Mouse (Mus musculus) left cerebral cortex, adult 8-10 months (tissue): Measurements from ENCODE around the gene Plcl1. TPM values are rescaled to one million over a fixed set of nuclear protein-coding genes. Genes with fewer than 3 reads are reported as not detected.
A peak's percentile ranks its signal among the peaks of the same experiment; 100 is the strongest.

ENCODE experiments used
- DNase-seq, 2 experiments: peaks; one replicate each; pipeline ENCODE4 v3.0.0; 2022; ENCODE audit warnings: low spot score in 2 of 2
- total RNA-seq, 4 experiments: library from RNA; stranded (reverse); gene quantifications; 2 replicates each; pipeline ENCODE4 v1.2.4; 2022

The Plcl1 gene
- total RNA-seq, 4 experiments from 2014 or later: 24.3 to 28.5 (median 27.0) TPM

GRCm38 (mm10) chr1:55523966-55524365 is 118.2 kb downstream of the Plcl1 start:
- DNase-seq: no peak

GRCm38 (mm10) chr1:55525100-55525499 is 119.4 kb downstream of the Plcl1 start:
- no peak for DNase-seq

- no peak for DNase-seq
These were observed 120.0 kb downstream of the Plcl1 start for GRCm38 (mm10) chr1:55525748-55526147.

- peak in 1 of 2 experiments; percentile 13 for DNase-seq
These were observed 123.0 kb downstream of the Plcl1 start for GRCm38 (mm10) chr1:55528547-55529304.

GRCm38 (mm10) chr1:55533823-55534222 is 128.1 kb downstream of the Plcl1 start:
- DNase-seq: no peak

GRCm38 (mm10) chr1:55554405-55554804 is 148.7 kb downstream of the Plcl1 start:
- no peak for DNase-seq

- DNase-seq: no peak
These were observed 152.2 kb downstream of the Plcl1 start for GRCm38 (mm10) chr1:55557960-55558359.

- DNase-seq: no peak
These were observed 152.7 kb downstream of the Plcl1 start for GRCm38 (mm10) chr1:55558409-55558808.

GRCm38 (mm10) chr1:55559998-55560397 is 154.3 kb downstream of the Plcl1 start:
- DNase-seq: no peak

GRCm38 (mm10) chr1:55565933-55566332 is 160.2 kb downstream of the Plcl1 start:
- no peak for DNase-seq

GRCm38 (mm10) chr1:55567801-55568360 is 162.2 kb downstream of the Plcl1 start:
- DNase-seq: no peak

GRCm38 (mm10) chr1:55570225-55570624 is 164.5 kb downstream of the Plcl1 start:
- DNase-seq: no peak

- no peak for DNase-seq
These were observed 165.7 kb downstream of the Plcl1 start for GRCm38 (mm10) chr1:55571399-55571798.

- DNase-seq: no peak
These were observed 166.5 kb downstream of the Plcl1 start for GRCm38 (mm10) chr1:55572202-55572601.

- DNase-seq: no peak
These were observed 166.9 kb downstream of the Plcl1 start for GRCm38 (mm10) chr1:55572664-55573063.

GRCm38 (mm10) chr1:55575916-55576315 is 170.2 kb downstream of the Plcl1 start:
- DNase-seq: peak in 1 of 2 experiments; percentile 56

GRCm38 (mm10) chr1:55581752-55582151 is 176.0 kb downstream of the Plcl1 start:
- no peak for DNase-seq

- DNase-seq: no peak
These were observed 179.7 kb downstream of the Plcl1 start for GRCm38 (mm10) chr1:55585441-55585840.

GRCm38 (mm10) chr1:55588090-55588489 is 182.4 kb downstream of the Plcl1 start:
- no peak for DNase-seq

GRCm38 (mm10) chr1:55590047-55590446 is 184.3 kb downstream of the Plcl1 start:
- no peak for DNase-seq

GRCm38 (mm10) chr1:55600496-55600895 is 194.8 kb downstream of the Plcl1 start:
- no peak for DNase-seq

GRCm38 (mm10) chr1:55604593-55604992 is 198.9 kb downstream of the Plcl1 start:
- no peak for DNase-seq

GRCm38 (mm10) chr1:55605450-55605849 is 199.7 kb downstream of the Plcl1 start:
- DNase-seq: no peak
